Comparison of ENCODE assay signal across 14 mouse cellular contexts in genomic region chr16:5524375-5524774, GRCm38 (mm10).
DNase-seq lines count a peak whose midpoint lies in the region; ATAC-seq lines count a peak whose summit lies in the region.
"Had no signal": no experiment of that assay in that cellular context is flagged by ENCODE, and none has a peak within 500 bp of the region (broad histone marks: within the 10 kb centered on the region; RNA-seq: fewer than 3 reads in every experiment).

No protein-coding gene starts in this region.

- H3K27me3 ChIP-seq in forebrain, embryonic 15.5 days = no peaks in the 10 kb centered on the region
- no peaks in the 10 kb centered on the region for H3K27me3 ChIP-seq in forebrain, embryonic 13.5 days
- no peaks in the 10 kb centered on the region for H3K27me3 ChIP-seq in neural tube, embryonic 11.5 days (ENCODE audit: control insufficient read depth, insufficient read depth, low read length)
- H3K27me3 ChIP-seq in kidney, embryonic 16.5 days (ENCODE audit: insufficient read depth, low read length) = no peaks in the 10 kb centered on the region
- H3K27me3 ChIP-seq: embryonic facial prominence, embryonic 12.5 days; lung, embryonic 15.5 days had no signal

- 88% methylated on average over 5 of the region's 5 CpGs for WGBS in forebrain, embryonic 15.5 days
- 88% methylated on average over 5 of the region's 5 CpGs for WGBS in forebrain, embryonic 13.5 days
- WGBS in neural tube, embryonic 11.5 days = 86% methylated on average over 5 of the region's 5 CpGs
- 53% methylated on average over 5 of the region's 5 CpGs for WGBS in kidney, embryonic 16.5 days

- H3K4me2 ChIP-seq in forebrain, embryonic 15.5 days (replicated peaks) = no peak overlapping the region
- H3K4me2 ChIP-seq in forebrain, embryonic 13.5 days = no peak overlapping the region
- no peak overlapping the region for H3K4me2 ChIP-seq in neural tube, embryonic 11.5 days (ENCODE audit: low read depth)
- no peak overlapping the region for H3K4me2 ChIP-seq in kidney, embryonic 16.5 days (replicated peaks; ENCODE audit: low read depth, low read length)
- H3K4me2 ChIP-seq: embryonic facial prominence, embryonic 12.5 days; liver, embryonic 11.5 days; lung, embryonic 15.5 days had no signal

- DNase-seq in neural tube, embryonic 11.5 days (ENCODE audit: low spot score) = no peak
- no peak for DNase-seq in neural tube, embryonic 10.5 days (ENCODE audit: extremely low spot score, low spot score)
- DNase-seq in left cerebral cortex, adult 11 months (ENCODE audit: low spot score) = no peak
- no peak for DNase-seq in embryo, embryonic 10.5 days (ENCODE audit: low spot score)
- DNase-seq: cerebellum, postnatal 14 days; heart, adult 2 months; right cerebral cortex, postnatal 25 days had no signal

- no peaks in the 10 kb centered on the region for H3K4me1 ChIP-seq in forebrain, embryonic 15.5 days
- H3K4me1 ChIP-seq in forebrain, embryonic 13.5 days = no peaks in the 10 kb centered on the region
- no peaks in the 10 kb centered on the region for H3K4me1 ChIP-seq in neural tube, embryonic 11.5 days (ENCODE audit: control insufficient read depth, insufficient read depth, low read length)
- H3K4me1 ChIP-seq in kidney, embryonic 16.5 days (ENCODE audit: insufficient read depth, low read length) = no peaks in the 10 kb centered on the region
- H3K4me1 ChIP-seq: embryonic facial prominence, embryonic 12.5 days; lung, embryonic 15.5 days had no signal

- 0 out of 2 replicates have a peak, but pooled peaks have one; percentile 43 for ATAC-seq in forebrain, embryonic 15.5 days (replicated peaks)
- ATAC-seq in forebrain, embryonic 13.5 days = no peak
- no peak for ATAC-seq in neural tube, embryonic 11.5 days (ENCODE audit: insufficient read depth, low FRiP score, low TSS enrichment)
- ATAC-seq in kidney, embryonic 16.5 days (ENCODE audit: low FRiP score, low TSS enrichment) = 0 out of 2 replicates have a peak, but pooled peaks have one; percentile 60
- no peak for ATAC-seq in erythroblast, adult 5-6 weeks (replicated peaks; ENCODE audit: low FRiP score, poor library complexity, severe bottlenecking)

- no peaks in the 10 kb centered on the region for H3K36me3 ChIP-seq in forebrain, embryonic 15.5 days
- H3K36me3 ChIP-seq in forebrain, embryonic 13.5 days (ENCODE audit: poor library complexity, severe bottlenecking) = no peaks in the 10 kb centered on the region
- no peaks in the 10 kb centered on the region for H3K36me3 ChIP-seq in neural tube, embryonic 11.5 days (ENCODE audit: control insufficient read depth, insufficient read depth, low read length)
- no peaks in the 10 kb centered on the region for H3K36me3 ChIP-seq in kidney, embryonic 16.5 days (ENCODE audit: insufficient read depth, low read length)
- H3K36me3 ChIP-seq: embryonic facial prominence, embryonic 12.5 days; lung, embryonic 15.5 days had no signal

- H3K9me3 ChIP-seq in forebrain, embryonic 15.5 days = no peaks in the 10 kb centered on the region
- no peaks in the 10 kb centered on the region for H3K9me3 ChIP-seq in forebrain, embryonic 13.5 days (replicated peaks)
- H3K9me3 ChIP-seq in neural tube, embryonic 11.5 days (ENCODE audit: control insufficient read depth, low read length) = no peaks in the 10 kb centered on the region
- H3K9me3 ChIP-seq in kidney, embryonic 16.5 days (ENCODE audit: low read length) = peaks cover 5% of the 10 kb centered on the region; the same call in 1 of the 2 replicates
- H3K9me3 ChIP-seq: embryonic facial prominence, embryonic 12.5 days; lung, embryonic 15.5 days had no signal

- 0 out of 2 replicates have a peak overlapping the region, but pooled peaks have one; percentile 27 for H3K27ac ChIP-seq in forebrain, embryonic 15.5 days (replicated peaks)
- no peak overlapping the region for H3K27ac ChIP-seq in forebrain, embryonic 13.5 days
- H3K27ac ChIP-seq in neural tube, embryonic 11.5 days (ENCODE audit: low read depth, low read length) = 0 out of 2 replicates have a peak overlapping the region, but pooled peaks have one; percentile 31
- no peak overlapping the region; the same call in 1 of the 2 replicates for H3K27ac ChIP-seq in kidney, embryonic 16.5 days (ENCODE audit: low read length)
- H3K27ac ChIP-seq: embryonic facial prominence, embryonic 12.5 days; heart, adult 2 months; lung, embryonic 15.5 days had no signal

- H3K9ac ChIP-seq in forebrain, embryonic 15.5 days (replicated peaks) = no peak overlapping the region
- no peak overlapping the region for H3K9ac ChIP-seq in forebrain, embryonic 13.5 days
- no peak overlapping the region for H3K9ac ChIP-seq in neural tube, embryonic 11.5 days (ENCODE audit: low read length)
- H3K9ac ChIP-seq in kidney, embryonic 16.5 days (replicated peaks; ENCODE audit: low read length) = no peak overlapping the region
- H3K9ac ChIP-seq: embryonic facial prominence, embryonic 12.5 days; lung, embryonic 15.5 days had no signal

- H3K4me3 ChIP-seq in forebrain, embryonic 15.5 days = no peak overlapping the region
- no peak overlapping the region for H3K4me3 ChIP-seq in forebrain, embryonic 13.5 days
- no peak overlapping the region for H3K4me3 ChIP-seq in neural tube, embryonic 11.5 days (ENCODE audit: low read depth, low read length)
- H3K4me3 ChIP-seq in kidney, embryonic 16.5 days (ENCODE audit: low read length) = no peak overlapping the region
- H3K4me3 ChIP-seq: embryonic facial prominence, embryonic 12.5 days; heart, adult 2 months; lung, embryonic 15.5 days had no signal

Comparison
In these comparisons a context has a peak if more than half of its experiments do, and no peak if none do; other contexts are left out.
1. ATAC-seq: peak in forebrain, embryonic 15.5 days (single experiment) and kidney, embryonic 16.5 days (single experiment); none in forebrain, embryonic 13.5 days (single experiment), neural tube, embryonic 11.5 days (single experiment) and erythroblast, adult 5-6 weeks (single experiment).
2. H3K27ac ChIP-seq: peak in forebrain, embryonic 15.5 days (single experiment) and neural tube, embryonic 11.5 days (single experiment); none in forebrain, embryonic 13.5 days (single experiment) and kidney, embryonic 16.5 days (single experiment).